Mouse (Mus musculus): ENCODE data around the gene Arid1b.

- TF ChIP-seq CTCF (IDR thresholded peaks at IDR 0.05; ENCODE audit: low read depth, low read length) = no peak
- no peak for TF ChIP-seq GATA2 (IDR thresholded peaks at IDR 0.05; ENCODE audit: borderline replicate concordance, low read depth, low read length)
Measured at GRCm38 (mm10) chr17:5210101-5210727, 216.1 kb downstream of the Arid1b start.
